Mouse (Mus musculus) limb, embryonic 15.5 days (tissue): ENCODE measurements around the gene Slfn5. TPM values are rescaled to one million over a fixed set of nuclear protein-coding genes. Genes with fewer than 3 reads are reported as not detected.
"Not testable (repeated sequence)": the region's sequence is repeated elsewhere in the genome, so short reads cannot be mapped to it uniquely, and the experiment has no call there.

Experiments
- ATAC-seq: fragments of 200-750 bp; cut with Nextera tagmentation; 2 replicates; pipeline ENCODE4 v1.8.0; 2017; ENCODE audit warnings: low read depth, moderate TSS enrichment; ENCODE audit not compliant: insufficient number of reproducible peaks, low FRiP score, low TSS enrichment
- H3K27ac ChIP-seq: fragments of 300-500 bp; sonication (generic); 2 replicates; pipeline ENCODE4 v1.5.1; 2015; ENCODE audit warnings: moderate library complexity, mild to moderate bottlenecking, inconsistent platforms
- H3K27me3 ChIP-seq: fragments of 300-500 bp; sonication (generic); 2 replicates; pipeline ENCODE4 v1.6.1; 2015; ENCODE audit warnings: inconsistent platforms
- H3K36me3 ChIP-seq: fragments of 300-500 bp; sonication (generic); 2 replicates; pipeline ENCODE4 v1.6.1; 2015; ENCODE audit warnings: inconsistent platforms
- H3K4me1 ChIP-seq: fragments of 300-500 bp; sonication (generic); 2 replicates; pipeline ENCODE4 v1.6.1; 2015; ENCODE audit warnings: inconsistent platforms
- H3K4me2 ChIP-seq: fragments of 300-500 bp; sonication (generic); 2 replicates; pipeline ENCODE4 v1.6.1; 2015; ENCODE audit warnings: mild to moderate bottlenecking, inconsistent platforms
- H3K4me3 ChIP-seq: fragments of 300-500 bp; sonication (generic); 2 replicates; pipeline ENCODE4 v1.5.1; 2015; ENCODE audit warnings: mild to moderate bottlenecking, inconsistent platforms
- H3K9ac ChIP-seq: fragments of 300-500 bp; sonication (generic); 2 replicates; pipeline ENCODE4 v1.6.1; 2015; ENCODE audit warnings: inconsistent platforms
- H3K9me3 ChIP-seq: fragments of 300-500 bp; sonication (generic); 2 replicates; pipeline ENCODE4 v1.6.1; 2016; ENCODE audit warnings: inconsistent platforms
- WGBS: fragments of 180-500 bp; shearing (Covaris S2); methylation state at CpG from one replicate; pipeline ENCODE4 v1.1.7; 2015; 5-methylcytosine and 5-hydroxymethylcytosine counted together
- polyA plus RNA-seq: library from polyadenylated mRNA; unstranded; fragments of >200 nt; fragmentation: Nextera tagmentation; extraction: Ambion mirVana; gene quantifications from 2 replicates; pipeline ENCODE4 v1.2.1, GENCODE M21; 2015

Gene Slfn5
- polyA plus RNA-seq, 1 experiment from 2014 or later: 3.1 TPM

DNA sequence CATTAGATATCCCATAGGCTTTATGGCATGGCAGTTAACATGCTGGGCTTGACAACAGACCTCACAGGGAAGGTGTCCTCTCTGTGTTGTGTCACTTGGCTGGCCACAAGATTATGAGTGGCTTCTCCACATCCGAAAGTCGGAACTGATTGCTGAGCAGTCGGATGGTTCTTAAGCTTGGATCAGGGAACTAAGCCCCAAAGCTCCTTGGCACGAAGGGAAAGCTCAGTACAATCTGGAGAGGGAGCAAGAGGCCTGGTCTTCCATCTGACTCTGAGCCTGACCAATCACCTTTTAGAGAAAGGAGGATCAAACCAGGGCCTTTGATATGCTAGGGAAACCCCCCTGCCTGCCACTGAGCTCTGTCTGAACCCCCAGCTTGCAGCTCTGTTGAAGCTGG, 29.5 kb upstream of the Slfn5 start:
- no peak for ATAC-seq
- H3K4me1 ChIP-seq: no peaks in the 10 kb centered on the region
- H3K4me3 ChIP-seq: no peak overlapping the region
- no peak overlapping the region for H3K9ac ChIP-seq
- no peak overlapping the region for H3K4me2 ChIP-seq
- WGBS: 62% methylated on average over 4 of the region's 4 CpGs
- peaks cover 31% of the 10 kb centered on the region for H3K27me3 ChIP-seq
- no peaks in the 10 kb centered on the region for H3K36me3 ChIP-seq
- no peak overlapping the region for H3K27ac ChIP-seq
- no peaks in the 10 kb centered on the region for H3K9me3 ChIP-seq

DNA sequence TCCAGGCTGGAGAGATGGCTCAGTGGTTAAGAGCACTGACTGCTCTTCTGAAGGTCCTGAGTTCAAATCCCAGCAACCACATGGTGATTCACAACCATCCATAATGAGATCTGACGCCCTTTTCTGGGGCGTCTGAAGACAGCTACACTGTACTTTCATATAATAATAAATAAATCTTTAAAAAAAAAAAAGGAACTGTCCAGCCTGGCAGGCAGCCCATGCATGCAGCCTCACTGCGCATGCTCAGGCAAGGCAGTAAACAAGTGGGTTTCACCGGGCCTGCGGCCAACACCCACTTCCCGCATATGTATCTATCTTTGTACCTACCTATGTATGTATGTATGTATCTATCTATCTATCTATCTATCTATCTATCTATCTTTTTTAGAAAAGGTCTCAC, 27.2 kb upstream of the Slfn5 start:
- 81% methylated on average over 6 of the region's 6 CpGs for whole genome bisulfite sequencing
- H3K4me2 ChIP-seq, ATAC-seq, H3K36me3 ChIP-seq, H3K9me3 ChIP-seq, H3K4me1 ChIP-seq, H3K27ac ChIP-seq, H3K4me3 ChIP-seq, H3K9ac ChIP-seq: not testable (repeated sequence)
- peaks cover 49% of the 10 kb centered on the region for H3K27me3 ChIP-seq

DNA sequence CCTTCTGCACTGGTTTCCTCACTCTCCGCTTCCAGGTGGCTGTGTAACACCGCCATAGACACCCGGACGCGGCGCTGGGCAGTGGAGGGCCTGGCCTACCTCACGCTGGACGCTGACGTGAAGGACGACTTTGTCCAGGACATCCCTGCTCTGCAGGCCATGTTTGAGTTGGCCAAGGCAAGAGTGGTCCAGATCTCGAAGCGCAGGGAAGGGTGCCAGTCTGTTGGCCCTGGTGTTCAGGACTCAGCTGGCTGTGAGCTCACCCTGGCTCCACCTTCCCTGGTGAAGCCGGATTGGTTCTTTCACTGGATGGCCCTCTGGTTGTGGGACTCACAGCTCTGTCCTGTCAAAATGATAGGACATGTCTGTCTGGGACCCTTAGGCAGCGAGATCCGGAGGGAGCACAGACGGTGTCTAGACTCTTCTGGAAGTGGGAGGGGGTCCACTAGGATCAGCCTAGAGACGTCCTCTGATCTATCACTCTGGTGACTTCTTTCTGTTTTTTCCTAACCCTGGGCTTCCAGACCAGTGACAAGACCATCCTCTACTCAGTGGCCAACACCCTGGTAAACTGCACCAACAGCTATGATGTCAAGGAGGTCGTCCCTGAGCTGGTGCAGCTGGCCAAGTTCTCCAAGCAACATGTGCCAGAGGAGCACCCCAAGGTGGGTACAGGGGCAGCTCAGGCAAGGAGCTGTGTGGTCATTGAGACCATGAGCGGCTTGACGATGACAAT, 22.1 kb upstream of the Slfn5 start:
- Histone ChIP-seq H3K9me3 (no peaks in the 10 kb centered on the region), H3K27ac (no peak overlapping the region), H3K4me1 (peaks cover 27% of the 10 kb centered on the region), H3K27me3 (peaks cover 63% of the 10 kb centered on the region), H3K4me3 (no peak overlapping the region), H3K9ac (no peak overlapping the region), H3K4me2 (no peak overlapping the region), H3K36me3 (no peaks in the 10 kb centered on the region)
- ATAC-seq: no peak
- WGBS: 33% methylated on average over 20 of the region's 20 CpGs

DNA sequence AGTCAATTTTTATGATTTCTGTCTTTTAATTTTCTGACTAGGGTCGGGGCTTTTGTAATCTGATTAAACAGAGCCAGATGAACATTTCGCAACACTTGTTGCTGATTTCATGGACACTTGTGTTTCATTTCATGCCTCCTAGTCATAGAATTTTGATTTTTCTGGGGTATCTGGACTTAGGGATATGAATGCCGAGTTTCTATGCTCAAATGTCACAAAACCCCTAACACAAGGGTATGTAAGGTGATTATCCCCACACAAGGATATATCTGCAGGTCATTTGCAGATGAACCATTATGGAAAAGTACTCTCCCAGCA, 21.6 kb upstream of the Slfn5 start:
- WGBS: 39% methylated on average over 3 of the region's 3 CpGs
- H3K4me1 ChIP-seq: peaks cover 27% of the 10 kb centered on the region
- H3K9ac ChIP-seq: no peak overlapping the region
- no peak for ATAC-seq
- no peak overlapping the region for H3K4me3 ChIP-seq
- no peak overlapping the region for H3K27ac ChIP-seq
- H3K9me3 ChIP-seq: no peaks in the 10 kb centered on the region
- no peak overlapping the region for H3K4me2 ChIP-seq
- H3K36me3 ChIP-seq: no peaks in the 10 kb centered on the region
- H3K27me3 ChIP-seq: peaks cover 69% of the 10 kb centered on the region

DNA sequence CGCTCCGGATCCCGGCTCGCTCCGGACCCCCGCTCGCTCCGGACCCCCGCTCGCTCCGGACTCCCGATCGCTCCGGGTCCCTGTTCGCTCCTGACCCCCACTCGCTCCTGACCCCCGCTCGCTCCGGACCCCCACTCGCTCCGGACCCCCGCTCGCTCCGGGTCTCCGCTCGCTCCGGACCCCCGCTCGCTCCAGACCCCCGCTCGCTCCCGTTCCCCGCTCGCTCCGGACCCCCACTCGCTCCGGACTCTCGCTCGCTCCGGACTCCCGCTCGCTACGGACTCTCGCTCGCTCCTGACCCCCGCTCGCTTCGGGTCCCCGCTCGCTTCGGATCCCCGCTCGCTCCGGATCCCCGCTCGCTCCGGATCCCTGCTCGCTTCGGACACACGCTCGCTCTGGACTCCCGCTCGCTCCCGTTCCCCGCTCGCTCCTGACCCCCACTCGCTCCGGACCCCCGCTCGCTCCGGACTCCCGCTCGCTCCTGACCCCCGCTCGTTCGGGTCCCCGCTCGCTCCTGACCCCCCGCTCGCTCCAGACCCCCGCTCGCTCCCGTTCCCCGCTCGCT, 20.7 kb upstream of the Slfn5 start:
- H3K27me3 ChIP-seq: peaks cover 67% of the 10 kb centered on the region
- ATAC-seq, H3K9ac ChIP-seq, H3K36me3 ChIP-seq, H3K9me3 ChIP-seq, H3K27ac ChIP-seq: not testable (repeated sequence)
- peak overlapping the region; percentile 91 for H3K4me2 ChIP-seq
- WGBS: 1% methylated on average over 81 of the region's 85 CpGs
- peak overlapping the region; percentile 43 for H3K4me3 ChIP-seq
- peaks cover 27% of the 10 kb centered on the region for H3K4me1 ChIP-seq

DNA sequence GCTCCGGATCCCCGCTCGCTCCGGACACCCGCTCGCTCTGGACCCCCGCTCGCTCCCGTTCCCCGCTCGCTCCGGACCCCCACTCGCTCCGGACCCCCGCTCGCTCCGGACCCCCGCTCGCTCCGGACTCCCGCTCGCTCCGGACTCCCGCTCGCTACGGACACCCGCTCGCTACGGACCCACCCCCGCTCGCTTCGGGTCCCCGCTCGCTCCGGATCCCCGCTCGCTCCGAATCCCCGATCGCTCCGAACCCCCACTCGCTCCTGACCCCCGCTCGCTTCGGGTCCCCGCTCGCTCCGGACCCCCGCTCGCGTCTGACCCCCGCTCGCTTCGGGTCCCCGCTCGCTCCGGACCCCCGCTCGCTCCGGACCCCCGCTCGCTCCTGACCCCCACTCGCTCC, 20.0 kb upstream of the Slfn5 start:
- Histone ChIP-seq H3K4me1 (peaks cover 27% of the 10 kb centered on the region), H3K27me3 (peaks cover 67% of the 10 kb centered on the region), H3K4me3 (peak overlapping the region; percentile 43), H3K4me2 (peak overlapping the region; percentile 91), H3K9ac (peak overlapping the region; percentile 14; the same call in 1 of the 2 replicates)
- under 1% methylated on average over 62 of the region's 63 CpGs for WGBS
- not testable (repeated sequence) for ATAC-seq, H3K36me3 ChIP-seq, H3K9me3 ChIP-seq, H3K27ac ChIP-seq

DNA sequence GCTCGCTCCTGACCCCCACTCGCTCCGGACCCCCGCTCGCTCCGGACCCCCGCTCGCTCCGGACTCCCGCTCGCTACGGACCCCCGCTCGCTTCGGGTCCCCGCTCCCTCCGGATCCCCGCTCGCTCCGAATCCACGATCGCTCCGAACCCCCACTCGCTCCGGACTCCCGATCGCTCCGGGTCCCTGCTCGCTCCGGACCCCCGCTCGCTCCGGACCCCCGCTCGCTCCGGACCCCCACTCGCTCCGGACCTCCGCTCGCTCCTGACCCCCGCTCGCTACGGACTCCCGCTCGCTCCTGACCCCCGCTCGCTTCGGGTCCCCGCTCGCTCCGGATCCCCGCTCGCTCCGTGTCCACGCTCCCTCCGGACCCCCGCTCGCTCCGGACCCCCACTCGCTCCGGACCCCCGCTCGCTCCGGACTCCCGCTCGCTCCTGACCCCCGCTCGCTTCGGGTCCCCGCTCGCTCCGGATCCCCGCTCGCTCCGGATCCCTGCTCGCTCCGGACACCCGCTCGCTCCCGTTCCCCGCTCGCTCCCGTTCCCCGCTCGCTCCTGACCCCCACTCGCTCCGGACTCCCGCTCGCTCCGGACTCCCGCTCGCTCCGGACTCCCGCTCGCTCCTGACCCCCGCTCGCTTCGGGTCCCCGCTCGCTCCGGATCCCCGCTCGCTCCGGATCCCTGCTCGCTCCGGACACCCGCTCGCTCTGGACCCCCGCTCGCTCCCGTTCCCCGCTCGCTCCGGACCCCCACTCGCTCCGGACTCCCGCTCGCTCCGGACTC, 19.3 kb upstream of the Slfn5 start:
- Histone ChIP-seq H3K4me3 (peak overlapping the region; percentile 43), H3K27me3 (peaks cover 67% of the 10 kb centered on the region), H3K4me2 (peak overlapping the region; percentile 91), H3K9ac (peak overlapping the region; percentile 14; the same call in 1 of the 2 replicates), H3K4me1 (peaks cover 27% of the 10 kb centered on the region)
- not testable (repeated sequence) for H3K36me3 ChIP-seq, H3K27ac ChIP-seq, H3K9me3 ChIP-seq, ATAC-seq
- WGBS: under 1% methylated on average over 117 of the region's 119 CpGs

DNA sequence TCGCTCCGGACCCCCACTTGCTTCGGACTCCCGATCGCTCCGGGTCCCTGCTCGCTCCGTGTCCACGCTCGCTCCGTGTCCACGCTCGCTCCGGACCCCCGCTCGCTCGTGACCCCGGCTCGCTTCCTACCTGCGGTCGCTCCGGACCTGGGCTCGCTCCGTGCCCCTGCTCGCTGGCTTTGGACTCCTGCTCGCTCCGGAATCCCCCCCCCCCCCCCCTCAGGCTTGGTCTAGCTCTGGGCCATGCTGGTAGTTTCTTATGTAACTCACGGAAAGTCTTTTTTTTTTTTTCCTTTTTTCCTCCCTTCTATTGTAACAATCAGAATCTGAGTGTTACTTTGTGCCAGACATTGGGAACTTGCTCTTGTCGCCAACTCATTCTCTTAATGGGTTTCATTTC, 18.0 kb upstream of the Slfn5 start:
- ATAC-seq: no peak

DNA sequence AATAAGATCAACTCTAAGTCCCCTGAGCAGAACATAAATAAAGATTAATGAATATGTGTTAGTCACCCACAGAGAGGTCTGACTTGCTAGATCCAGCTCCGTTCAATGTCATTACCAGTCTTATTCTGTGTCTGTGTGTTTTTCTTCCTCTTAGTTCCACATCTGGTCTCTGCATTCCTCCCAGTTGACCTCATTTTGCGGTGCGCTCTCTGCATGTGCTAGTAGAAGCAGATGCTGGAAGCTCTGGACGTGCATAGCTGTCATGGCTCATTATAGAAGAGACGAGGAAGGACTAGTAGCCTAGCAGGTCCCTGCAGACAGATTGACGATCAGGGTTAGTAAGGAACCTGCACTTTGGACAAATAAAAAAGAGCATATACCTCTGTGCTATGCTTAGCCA, 7.8 kb upstream of the Slfn5 start:
- ATAC-seq: no peak
- 36% methylated on average over 6 of the region's 6 CpGs for WGBS
- Histone ChIP-seq H3K4me1 (no peaks in the 10 kb centered on the region), H3K9me3 (no peaks in the 10 kb centered on the region), H3K27me3 (peaks cover 45% of the 10 kb centered on the region), H3K36me3 (no peaks in the 10 kb centered on the region), H3K9ac (no peak overlapping the region), H3K27ac (no peak overlapping the region), H3K4me2 (no peak overlapping the region), H3K4me3 (no peak overlapping the region)

More for the DNA sequence above, 18.0 kb upstream of the Slfn5 start:
- no peak overlapping the region for H3K27ac ChIP-seq
- H3K9me3 ChIP-seq: no peaks in the 10 kb centered on the region
- 2% methylated on average over 29 of the region's 29 CpGs for WGBS
- H3K4me3 ChIP-seq: peak overlapping the region; percentile 43
- peaks cover 70% of the 10 kb centered on the region for H3K27me3 ChIP-seq
- no peak overlapping the region for H3K9ac ChIP-seq
- H3K36me3 ChIP-seq: no peaks in the 10 kb centered on the region
- peak overlapping the region; percentile 91 for H3K4me2 ChIP-seq
- peaks cover 27% of the 10 kb centered on the region for H3K4me1 ChIP-seq

DNA sequence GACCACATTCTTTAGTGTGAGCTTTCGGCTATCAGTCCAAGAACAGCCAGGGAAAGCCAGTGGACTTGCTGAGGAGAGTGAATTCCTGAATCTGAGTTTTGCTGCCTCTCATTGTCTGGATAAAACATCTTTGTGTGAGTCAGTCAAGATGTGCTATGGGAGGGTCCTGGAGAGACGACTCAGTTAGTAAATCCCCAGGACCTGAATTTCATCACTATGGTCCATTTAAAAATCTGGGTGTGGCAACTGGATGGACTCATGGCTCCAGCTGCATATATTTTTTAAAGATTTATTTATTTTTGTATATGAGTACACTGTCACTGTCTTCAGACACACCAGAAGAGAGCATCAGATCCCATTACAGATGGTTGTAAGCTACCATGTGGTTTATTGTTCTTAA, 5.5 kb upstream of the Slfn5 start:
- no peaks in the 10 kb centered on the region for H3K36me3 ChIP-seq
- no peak overlapping the region for H3K4me2 ChIP-seq
- no peaks in the 10 kb centered on the region for H3K9me3 ChIP-seq
- H3K4me3 ChIP-seq: no peak overlapping the region
- no peaks in the 10 kb centered on the region for H3K4me1 ChIP-seq
- no peak overlapping the region for H3K27ac ChIP-seq
- ATAC-seq: no peak
- H3K9ac ChIP-seq: no peak overlapping the region
- H3K27me3 ChIP-seq: peaks cover 34% of the 10 kb centered on the region
- 63% methylated on average over 2 of the region's 2 CpGs for WGBS

DNA sequence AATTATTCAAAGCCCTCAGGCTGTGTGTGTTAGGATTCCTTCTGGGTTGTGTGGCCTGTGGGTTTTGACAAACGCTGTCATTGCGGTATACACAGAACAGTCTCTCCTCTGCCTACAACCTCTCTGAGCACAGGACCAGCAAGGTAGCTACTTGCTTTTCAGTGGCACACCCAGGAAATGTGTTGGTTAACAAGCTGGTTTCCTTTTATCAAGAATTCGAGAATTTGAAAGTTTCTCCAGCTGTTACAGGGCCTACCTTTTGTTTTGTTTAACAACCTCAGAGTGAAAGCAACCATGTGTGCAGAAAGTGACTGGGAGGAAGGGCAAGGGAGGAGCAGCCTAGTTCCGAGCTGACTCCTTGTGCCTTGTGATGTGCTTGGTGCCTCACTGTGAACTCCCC, 3.7 kb upstream of the Slfn5 start:
- ATAC-seq: no peak
- Histone ChIP-seq H3K9me3 (no peaks in the 10 kb centered on the region), H3K9ac (no peak overlapping the region), H3K27me3 (peaks cover 35% of the 10 kb centered on the region), H3K4me1 (peaks cover 12% of the 10 kb centered on the region; the same call in 1 of the 2 replicates), H3K4me3 (no peak overlapping the region), H3K27ac (no peak overlapping the region), H3K4me2 (no peak overlapping the region), H3K36me3 (no peaks in the 10 kb centered on the region)
- WGBS: 39% methylated on average over 4 of the region's 4 CpGs

DNA sequence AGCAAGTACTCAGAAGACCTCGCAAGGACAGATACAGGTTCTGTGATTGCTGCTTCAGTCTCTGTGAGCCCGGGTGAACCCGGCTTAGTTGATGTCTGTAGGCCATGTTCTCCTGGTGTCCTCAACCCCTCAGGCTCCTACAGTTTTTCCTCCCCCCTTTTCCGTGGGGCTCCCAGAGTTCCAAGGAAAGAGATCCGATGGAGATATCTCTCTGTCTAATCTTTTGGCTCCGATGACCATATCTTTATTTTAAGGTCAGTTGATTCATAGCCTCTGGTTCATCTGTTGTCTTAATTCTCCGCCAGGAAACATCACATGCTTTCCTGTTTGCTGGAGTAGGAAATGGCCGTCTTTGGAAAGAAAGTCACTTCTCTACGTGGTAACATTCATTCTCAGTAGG, 2.1 kb upstream of the Slfn5 start:
- no peak overlapping the region for H3K4me3 ChIP-seq
- H3K4me1 ChIP-seq: peaks cover 12% of the 10 kb centered on the region; the same call in 1 of the 2 replicates
- WGBS: 83% methylated on average over 9 of the region's 9 CpGs
- H3K9ac ChIP-seq: no peak overlapping the region
- H3K9me3 ChIP-seq: no peaks in the 10 kb centered on the region
- H3K36me3 ChIP-seq: no peaks in the 10 kb centered on the region
- H3K27ac ChIP-seq: no peak overlapping the region
- no peak for ATAC-seq
- no peak overlapping the region for H3K4me2 ChIP-seq
- H3K27me3 ChIP-seq: peaks cover 43% of the 10 kb centered on the region
